Comparison of ENCODE assay signal across 10 mouse cellular contexts in genomic region chr5:128947093-128947492, GRCm38 (mm10). TPM values are rescaled to one million over a fixed set of nuclear protein-coding genes. Genes with fewer than 3 reads are reported as not detected.
DNase-seq lines count a peak whose midpoint lies in the region; ATAC-seq and TF ChIP-seq lines count a peak whose summit lies in the region.
"Had no signal": no experiment of that assay in that cellular context is flagged by ENCODE, and none has a peak within 500 bp of the region (broad histone marks: within the 10 kb centered on the region; RNA-seq: fewer than 3 reads in every experiment).

No protein-coding gene starts in this region.

- no peak overlapping the region for H3K9ac ChIP-seq in liver, adult 2 months (ENCODE audit: low read depth, low read length)
- H3K9ac ChIP-seq in liver, embryonic 11.5 days (ENCODE audit: low read depth, low read length) = no peak overlapping the region
- H3K9ac ChIP-seq: limb, embryonic 13.5 days had no signal

- TF ChIP-seq CTCF in liver, adult 2 months (IDR thresholded peaks at IDR 0.05; ENCODE audit: low read depth, low read length) = peak; percentile 80

- no peak for ATAC-seq in liver, embryonic 11.5 days (replicated peaks; ENCODE audit: low FRiP score)

- no peaks in the 10 kb centered on the region for H3K79me2 ChIP-seq in liver, adult 2 months (ENCODE audit: control insufficient read depth, insufficient read depth, low read length)

- H3K9me3 ChIP-seq in liver, embryonic 11.5 days (ENCODE audit: control insufficient read depth, low read length) = no peaks in the 10 kb centered on the region
- H3K9me3 ChIP-seq: limb, embryonic 13.5 days had no signal

- H3K4me3 ChIP-seq in liver, adult 2 months (ENCODE audit: insufficient read depth, low read depth, low read length) = no peak overlapping the region
- H3K4me3 ChIP-seq in liver, embryonic 11.5 days (ENCODE audit: low read depth, low read length) = no peak overlapping the region
- H3K4me3 ChIP-seq: limb, embryonic 13.5 days had no signal

- no peaks in the 10 kb centered on the region for H3K36me3 ChIP-seq in liver, adult 2 months (ENCODE audit: control insufficient read depth, insufficient read depth, low read length)
- no peaks in the 10 kb centered on the region for H3K36me3 ChIP-seq in liver, embryonic 11.5 days (ENCODE audit: control insufficient read depth, insufficient read depth, low read length)
- H3K36me3 ChIP-seq: G1E; limb, embryonic 13.5 days had no signal

- no peak overlapping the region for H3K4me2 ChIP-seq in liver, embryonic 11.5 days
- H3K4me2 ChIP-seq: limb, embryonic 13.5 days had no signal

- no peaks in the 10 kb centered on the region for H3K4me1 ChIP-seq in liver, adult 2 months (ENCODE audit: control insufficient read depth, insufficient read depth, low read length)
- no peaks in the 10 kb centered on the region for H3K4me1 ChIP-seq in liver, embryonic 11.5 days (replicated peaks; ENCODE audit: control insufficient read depth, insufficient read depth, low read length)
- H3K4me1 ChIP-seq: limb, embryonic 13.5 days had no signal

- peak; percentile 11 for DNase-seq in embryo, embryonic 11 days
- no peak for DNase-seq in embryo, embryonic 10 days (ENCODE audit: low spot score)
- peak; percentile 10 for DNase-seq in liver, adult 2 months (ENCODE audit: extremely low read depth, low read depth, low spot score)
- DNase-seq in liver, embryonic 11.5 days (ENCODE audit: low spot score) = no peak
- DNase-seq in c-Kit-positive CD71-negative TER-119-negative erythroid progenitor cells, embryonic 14.5 days (ENCODE audit: low read depth) = peak; percentile 10
- DNase-seq in retina, postnatal 1 day = peak; percentile 55
- no peak for DNase-seq in MN1 (ENCODE audit: low spot score)
- DNase-seq in layer of hippocampus, adult 9-10 months (ENCODE audit: low spot score) = no peak

- TF ChIP-seq POLR2A in liver, adult 2 months (IDR thresholded peaks at IDR 0.05; ENCODE audit: extremely low read depth, insufficient read depth, low read length) = no peak

- no peak overlapping the region for H3K27ac ChIP-seq in liver, adult 2 months (replicated peaks; ENCODE audit: insufficient read depth, low read depth, low read length)
- no peak overlapping the region for H3K27ac ChIP-seq in liver, embryonic 11.5 days (ENCODE audit: low read depth, low read length)
- H3K27ac ChIP-seq: limb, embryonic 13.5 days had no signal

- H3K27me3 ChIP-seq in liver, adult 2 months (ENCODE audit: control insufficient read depth, insufficient read depth, low read length) = no peaks in the 10 kb centered on the region
- peaks cover 3% of the 10 kb centered on the region for H3K27me3 ChIP-seq in liver, embryonic 11.5 days (replicated peaks; ENCODE audit: control insufficient read depth, insufficient read depth, low read length)

- 65% methylated on average over 5 of the region's 5 CpGs for WGBS in liver, adult 2 months
- 67% methylated on average over 5 of the region's 5 CpGs for WGBS in liver, embryonic 11.5 days

RNA-seq across cellular contexts. Expression of gene Rimbp2, which starts 6.2 kb away (rescaled TPM):
- total RNA-seq in liver, adult 2 months (2014; rRNA removed) = not detected in 2 replicates
- polyA plus RNA-seq in liver, adult 2 months (2012; rRNA removed) = not detected in 2 replicates
- polyA plus RNA-seq in liver, embryonic 11.5 days (2014; fragmentation: Nextera tagmentation; extraction: Ambion mirVana) = 0.12 and 0.37 TPM in 2 replicates
- total RNA-seq: G1E had no signal
- polyA plus RNA-seq: G1E had no signal

Comparison
In these comparisons a context has a peak if more than half of its experiments do, and no peak if none do; other contexts are left out.
1. DNase-seq: peak in embryo, embryonic 11 days (single experiment), liver, adult 2 months (single experiment), c-Kit-positive CD71-negative TER-119-negative erythroid progenitor cells, embryonic 14.5 days (single experiment) and retina, postnatal 1 day (single experiment); none in embryo, embryonic 10 days (single experiment), liver, embryonic 11.5 days (single experiment), MN1 (single experiment) and layer of hippocampus, adult 9-10 months (single experiment).